Mouse (Mus musculus): ENCODE results near the gene Galnt14. TPM values are rescaled to one million over a fixed set of nuclear protein-coding genes. Genes with fewer than 3 reads are reported as not detected.

Gene Galnt14
- polyA plus RNA-seq, 1 experiment from 2014 or later: 0.52 TPM

GRCm38 (mm10) chr17:73649371-73649770 lies 60.9 kb downstream of the Galnt14 start:
- ATAC-seq (ENCODE audit: insufficient number of reproducible peaks, insufficient read depth, low FRiP score, low read depth): no peak

GRCm38 (mm10) chr17:73641676-73642075 lies 68.6 kb downstream of the Galnt14 start:
- no peak overlapping the region for H3K9ac ChIP-seq (replicated peaks; ENCODE audit: low read depth, low read length)
- H3K36me3 ChIP-seq (ENCODE audit: control insufficient read depth, insufficient read depth, low read length): no peaks in the 10 kb centered on the region
- 90% methylated on average over 7 of the region's 7 CpGs for WGBS
- ATAC-seq (ENCODE audit: insufficient number of reproducible peaks, insufficient read depth, low FRiP score, low read depth): no peak
- no peak overlapping the region for H3K4me2 ChIP-seq (replicated peaks; ENCODE audit: low read depth, low read length)
- H3K27ac ChIP-seq (ENCODE audit: low read length): no peak overlapping the region
- no peak overlapping the region for H3K4me3 ChIP-seq (ENCODE audit: low read depth, low read length)
- no peaks in the 10 kb centered on the region for H3K27me3 ChIP-seq (ENCODE audit: control insufficient read depth, insufficient read depth, low read length)
- no peaks in the 10 kb centered on the region for H3K9me3 ChIP-seq (ENCODE audit: control insufficient read depth, low read depth, low read length)
- H3K4me1 ChIP-seq (ENCODE audit: control insufficient read depth, insufficient read depth, low read length): no peaks in the 10 kb centered on the region

More at GRCm38 (mm10) chr17:73649371-73649770, 60.9 kb downstream of the Galnt14 start:
- H3K4me2 ChIP-seq (replicated peaks; ENCODE audit: low read depth, low read length): no peak overlapping the region
- 43% methylated on average over 6 of the region's 6 CpGs for WGBS
- H3K4me1 ChIP-seq (ENCODE audit: control insufficient read depth, insufficient read depth, low read length): no peaks in the 10 kb centered on the region
- no peak overlapping the region for H3K27ac ChIP-seq (ENCODE audit: low read length)
- no peaks in the 10 kb centered on the region for H3K36me3 ChIP-seq (ENCODE audit: control insufficient read depth, insufficient read depth, low read length)
- H3K4me3 ChIP-seq (ENCODE audit: low read depth, low read length): no peak overlapping the region
- H3K27me3 ChIP-seq (ENCODE audit: control insufficient read depth, insufficient read depth, low read length): no peaks in the 10 kb centered on the region
- no peaks in the 10 kb centered on the region for H3K9me3 ChIP-seq (ENCODE audit: control insufficient read depth, low read depth, low read length)
- no peak overlapping the region for H3K9ac ChIP-seq (replicated peaks; ENCODE audit: low read depth, low read length)

- Histone ChIP-seq H3K36me3 (ENCODE audit: control insufficient read depth, insufficient read depth, low read length) (no peaks in the 10 kb centered on the region), H3K4me2 (replicated peaks; ENCODE audit: low read depth, low read length) (no peak overlapping the region)
- WGBS: 62% methylated on average over 3 of the region's 3 CpGs
Measured at GRCm38 (mm10) chr17:73640117-73640480, 70.2 kb downstream of the Galnt14 start.

GRCm38 (mm10) chr17:73639401-73640116 lies 70.7 kb downstream of the Galnt14 start:
- peak; percentile 75; the same call in 1 of the 2 replicates for ATAC-seq (ENCODE audit: insufficient number of reproducible peaks, insufficient read depth, low FRiP score, low read depth)
- Histone ChIP-seq H3K27ac (ENCODE audit: low read length) (no peak overlapping the region), H3K27me3 (ENCODE audit: control insufficient read depth, insufficient read depth, low read length) (no peaks in the 10 kb centered on the region), H3K9ac (replicated peaks; ENCODE audit: low read depth, low read length) (no peak overlapping the region), H3K4me1 (ENCODE audit: control insufficient read depth, insufficient read depth, low read length) (no peaks in the 10 kb centered on the region), H3K4me3 (ENCODE audit: low read depth, low read length) (no peak overlapping the region), H3K36me3 (ENCODE audit: control insufficient read depth, insufficient read depth, low read length) (no peaks in the 10 kb centered on the region), H3K4me2 (replicated peaks; ENCODE audit: low read depth, low read length) (no peak overlapping the region), H3K9me3 (ENCODE audit: control insufficient read depth, low read depth, low read length) (no peaks in the 10 kb centered on the region)
- 30% methylated on average over 6 of the region's 6 CpGs for WGBS

More at GRCm38 (mm10) chr17:73640117-73640480, 70.2 kb downstream of the Galnt14 start:
- Histone ChIP-seq H3K9ac (replicated peaks; ENCODE audit: low read depth, low read length) (no peak overlapping the region), H3K9me3 (ENCODE audit: control insufficient read depth, low read depth, low read length) (no peaks in the 10 kb centered on the region), H3K4me1 (ENCODE audit: control insufficient read depth, insufficient read depth, low read length) (no peaks in the 10 kb centered on the region), H3K27me3 (ENCODE audit: control insufficient read depth, insufficient read depth, low read length) (no peaks in the 10 kb centered on the region), H3K27ac (ENCODE audit: low read length) (no peak overlapping the region), H3K4me3 (ENCODE audit: low read depth, low read length) (no peak overlapping the region)
- ATAC-seq (ENCODE audit: insufficient number of reproducible peaks, insufficient read depth, low FRiP score, low read depth): no peak

GRCm38 (mm10) chr17:73636988-73637387 lies 73.3 kb downstream of the Galnt14 start:
- Histone ChIP-seq H3K9ac (replicated peaks; ENCODE audit: low read depth, low read length) (no peak overlapping the region), H3K4me1 (ENCODE audit: control insufficient read depth, insufficient read depth, low read length) (no peaks in the 10 kb centered on the region), H3K36me3 (ENCODE audit: control insufficient read depth, insufficient read depth, low read length) (no peaks in the 10 kb centered on the region), H3K9me3 (ENCODE audit: control insufficient read depth, low read depth, low read length) (no peaks in the 10 kb centered on the region), H3K27me3 (ENCODE audit: control insufficient read depth, insufficient read depth, low read length) (no peaks in the 10 kb centered on the region), H3K27ac (ENCODE audit: low read length) (no peak overlapping the region), H3K4me2 (replicated peaks; ENCODE audit: low read depth, low read length) (no peak overlapping the region), H3K4me3 (ENCODE audit: low read depth, low read length) (no peak overlapping the region)
- WGBS: 94% methylated on average over 5 of the region's 5 CpGs
- no peak for ATAC-seq (ENCODE audit: insufficient number of reproducible peaks, insufficient read depth, low FRiP score, low read depth)

- no peak overlapping the region for H3K9ac ChIP-seq (replicated peaks; ENCODE audit: low read depth, low read length)
- ATAC-seq (ENCODE audit: insufficient number of reproducible peaks, insufficient read depth, low FRiP score, low read depth): no peak
- no peaks in the 10 kb centered on the region for H3K27me3 ChIP-seq (ENCODE audit: control insufficient read depth, insufficient read depth, low read length)
- no peak overlapping the region for H3K4me2 ChIP-seq (replicated peaks; ENCODE audit: low read depth, low read length)
- 55% methylated on average over 2 of the region's 2 CpGs for WGBS
- no peak overlapping the region for H3K27ac ChIP-seq (ENCODE audit: low read length)
- H3K4me1 ChIP-seq (ENCODE audit: control insufficient read depth, insufficient read depth, low read length): no peaks in the 10 kb centered on the region
- H3K36me3 ChIP-seq (ENCODE audit: control insufficient read depth, insufficient read depth, low read length): no peaks in the 10 kb centered on the region
- H3K9me3 ChIP-seq (ENCODE audit: control insufficient read depth, low read depth, low read length): no peaks in the 10 kb centered on the region
- no peak overlapping the region for H3K4me3 ChIP-seq (ENCODE audit: low read depth, low read length)
Measured at GRCm38 (mm10) chr17:73634896-73635295, 75.4 kb downstream of the Galnt14 start.

- ATAC-seq (ENCODE audit: insufficient number of reproducible peaks, insufficient read depth, low FRiP score, low read depth): no peak
- Histone ChIP-seq H3K9me3 (ENCODE audit: control insufficient read depth, low read depth, low read length) (no peaks in the 10 kb centered on the region), H3K36me3 (ENCODE audit: control insufficient read depth, insufficient read depth, low read length) (no peaks in the 10 kb centered on the region), H3K9ac (replicated peaks; ENCODE audit: low read depth, low read length) (no peak overlapping the region), H3K4me2 (replicated peaks; ENCODE audit: low read depth, low read length) (no peak overlapping the region), H3K4me1 (ENCODE audit: control insufficient read depth, insufficient read depth, low read length) (no peaks in the 10 kb centered on the region), H3K4me3 (ENCODE audit: low read depth, low read length) (no peak overlapping the region), H3K27ac (ENCODE audit: low read length) (no peak overlapping the region), H3K27me3 (ENCODE audit: control insufficient read depth, insufficient read depth, low read length) (no peaks in the 10 kb centered on the region)
- WGBS: 64% methylated on average over 11 of the region's 11 CpGs
Measured at GRCm38 (mm10) chr17:73633991-73634710, 76.1 kb downstream of the Galnt14 start.

- Histone ChIP-seq H3K27ac (ENCODE audit: low read length) (no peak overlapping the region), H3K4me2 (replicated peaks; ENCODE audit: low read depth, low read length) (no peak overlapping the region)
Measured at GRCm38 (mm10) chr17:73628263-73628914, 81.9 kb downstream of the Galnt14 start.

More at GRCm38 (mm10) chr17:73628263-73628914, 81.9 kb downstream of the Galnt14 start:
- Histone ChIP-seq H3K27me3 (ENCODE audit: control insufficient read depth, insufficient read depth, low read length) (no peaks in the 10 kb centered on the region), H3K9ac (replicated peaks; ENCODE audit: low read depth, low read length) (no peak overlapping the region), H3K36me3 (ENCODE audit: control insufficient read depth, insufficient read depth, low read length) (no peaks in the 10 kb centered on the region), H3K9me3 (ENCODE audit: control insufficient read depth, low read depth, low read length) (no peaks in the 10 kb centered on the region), H3K4me3 (ENCODE audit: low read depth, low read length) (no peak overlapping the region), H3K4me1 (ENCODE audit: control insufficient read depth, insufficient read depth, low read length) (no peaks in the 10 kb centered on the region)
- no peak for ATAC-seq (ENCODE audit: insufficient number of reproducible peaks, insufficient read depth, low FRiP score, low read depth)
- WGBS: 76% methylated on average over 14 of the region's 14 CpGs
